In genomic region chr4:135516351-135517316, GRCm38 (mm10) we compare ENCODE assay signal across 9 mouse cellular contexts. TPM values are rescaled to one million over a fixed set of nuclear protein-coding genes. Genes with fewer than 3 reads are reported as not detected.
DNase-seq lines count a peak whose midpoint lies in the region; ATAC-seq and TF ChIP-seq lines count a peak whose summit lies in the region.
"Had no signal": no experiment of that assay in that cellular context is flagged by ENCODE, and none has a peak within 500 bp of the region (broad histone marks: within the 10 kb centered on the region; RNA-seq: fewer than 3 reads in every experiment).

No protein-coding gene starts in this region.

- WGBS in heart, embryonic 10.5 days: 50% methylated on average over 15 of the region's 15 CpGs
- WGBS in liver, embryonic 16.5 days (ENCODE audit: insufficient replicate concordance): 37% methylated on average over 15 of the region's 15 CpGs

- H3K36me3 ChIP-seq in heart, embryonic 10.5 days: no peaks in the 10 kb centered on the region
- no peaks in the 10 kb centered on the region for H3K36me3 ChIP-seq in liver, embryonic 16.5 days (ENCODE audit: control insufficient read depth, insufficient read depth)

- DNase-seq in left cerebral cortex, adult 2 months (ENCODE audit: extremely low spot score in 1 of 2, low spot score in 2 of 2): peak in 1 of 2 experiments; percentile 35
- no peak for DNase-seq in left cerebral cortex, postnatal 10 days (ENCODE audit: extremely low spot score in 1 of 2, low spot score in 2 of 2)
- peak; percentile 30 for DNase-seq in Muller cell, postnatal 12 days (ENCODE audit: inconsistent ontology term)
- peak; percentile 52 for DNase-seq in c-Kit-positive CD71-positive TER-119-positive erythroid progenitor cells, embryonic 14.5 days (ENCODE audit: low spot score)
- DNase-seq in heart, embryonic 10.5 days (ENCODE audit: low spot score): peak; percentile 61
- DNase-seq in skeletal muscle tissue, adult 2 months (ENCODE audit: low read depth, low spot score): peak; percentile 37
- no peak for DNase-seq in urinary bladder, adult 2 months (ENCODE audit: low spot score)

- no peak overlapping the region for H3K27ac ChIP-seq in left cerebral cortex, adult 2 months
- H3K27ac ChIP-seq in heart, embryonic 10.5 days: no peak overlapping the region
- no peak overlapping the region for H3K27ac ChIP-seq in liver, embryonic 16.5 days (ENCODE audit: low read length)

- peak; percentile 65 for ATAC-seq in liver, embryonic 16.5 days (ENCODE audit: low read depth)

- no peaks in the 10 kb centered on the region for H3K9me3 ChIP-seq in heart, embryonic 10.5 days
- H3K9me3 ChIP-seq in liver, embryonic 16.5 days (replicated peaks; ENCODE audit: control insufficient read depth, low read length): no peaks in the 10 kb centered on the region

- no peak overlapping the region for H3K9ac ChIP-seq in liver, embryonic 16.5 days (ENCODE audit: low read depth, low read length)

- no peak overlapping the region for H3K4me3 ChIP-seq in left cerebral cortex, adult 2 months
- H3K4me3 ChIP-seq in heart, embryonic 10.5 days: no peak overlapping the region
- no peak overlapping the region for H3K4me3 ChIP-seq in liver, embryonic 16.5 days (ENCODE audit: low read depth, low read length)

- H3K27me3 ChIP-seq in heart, embryonic 10.5 days (ENCODE audit: insufficient read depth, poor library complexity, severe bottlenecking): peaks cover 24% of the 10 kb centered on the region; the same call in 1 of the 2 replicates
- no peaks in the 10 kb centered on the region for H3K27me3 ChIP-seq in liver, embryonic 16.5 days (ENCODE audit: control insufficient read depth, insufficient read depth, low read depth, low read length)

- H3K4me1 ChIP-seq in heart, embryonic 10.5 days: peaks cover 12% of the 10 kb centered on the region; the same call in 1 of the 2 replicates
- H3K4me1 ChIP-seq in liver, embryonic 16.5 days (ENCODE audit: control insufficient read depth, low read depth, low read length): no peaks in the 10 kb centered on the region; the same call in none of the 2 replicates

- no peak overlapping the region for H3K4me2 ChIP-seq in liver, embryonic 16.5 days (ENCODE audit: low read depth, low read length)

- intact Hi-C loops in left cerebral cortex, adult 2 months (cut with DNase I): loop anchor here (1.0 kb wide), 1 partner anchor 151 kb away; no protein-coding TSS in a partner anchor
- intact Hi-C loops in left cerebral cortex, postnatal 10 days (cut with DNase I): no loop called here

- TF ChIP-seq CTCF in left cerebral cortex, adult 2 months (IDR thresholded peaks at IDR 0.05): peak; percentile 72

RNA-seq across cellular contexts. Expression of gene Nipal3, which starts 21.8 kb away (rescaled TPM):
- 10 to 100 TPM; 93.9 to 94.9 TPM for total RNA-seq in left cerebral cortex, adult 2 months (2021)
- total RNA-seq in left cerebral cortex, postnatal 10 days (2021): 10 to 100 TPM; 90.9 to 96.8 TPM
- 2.0 and 3.1 TPM in 2 replicates for polyA plus RNA-seq in heart, embryonic 10.5 days (2016; fragmentation: Nextera tagmentation; extraction: Ambion mirVana)
- 2.7 and 3.2 TPM in 2 replicates for polyA plus RNA-seq in liver, embryonic 16.5 days (2015; fragmentation: Nextera tagmentation; extraction: Ambion mirVana)
- 26.9 and 40.9 TPM in 2 replicates for polyA plus RNA-seq in urinary bladder, adult 2 months (2012; rRNA removed)

RNA-seq across cellular contexts. Expression of gene Stpg1, which starts 22.0 kb away (rescaled TPM):
- 1 to 10 TPM in 1 of 2 experiments, under 1 TPM in 1; 0.57 to 1.7 TPM for total RNA-seq in left cerebral cortex, adult 2 months (2021)
- 1 to 10 TPM in 1 of 2 experiments, under 1 TPM in 1; 0.81 to 1.3 TPM for total RNA-seq in left cerebral cortex, postnatal 10 days (2021)
- 0.11 and 0.23 TPM in 2 replicates for polyA plus RNA-seq in heart, embryonic 10.5 days (2016; fragmentation: Nextera tagmentation; extraction: Ambion mirVana)
- polyA plus RNA-seq in liver, embryonic 16.5 days (2015; fragmentation: Nextera tagmentation; extraction: Ambion mirVana): not detected in 2 replicates
- polyA plus RNA-seq in urinary bladder, adult 2 months (2012; rRNA removed): 1.3 and 1.4 TPM in 2 replicates
- total RNA-seq: hematopoietic stem cell, adult 5-6 weeks had no signal

RNA-seq across cellular contexts. Expression of gene Grhl3, which starts 56.8 kb away (rescaled TPM):
- 1 to 10 TPM in 1 of 2 experiments, under 1 TPM in 1; 0.86 to 1.5 TPM for total RNA-seq in left cerebral cortex, adult 2 months (2021)
- total RNA-seq in left cerebral cortex, postnatal 10 days (2021): under 1 TPM; 0.36 to 0.62 TPM
- 4.3 and 14.1 TPM in 2 replicates for polyA plus RNA-seq in heart, embryonic 10.5 days (2016; fragmentation: Nextera tagmentation; extraction: Ambion mirVana)
- polyA plus RNA-seq in liver, embryonic 16.5 days (2015; fragmentation: Nextera tagmentation; extraction: Ambion mirVana): 0.37 and 0.61 TPM in 2 replicates
- polyA plus RNA-seq in urinary bladder, adult 2 months (2012; rRNA removed): 63.4 and 78.8 TPM in 2 replicates
- total RNA-seq: hematopoietic stem cell, adult 5-6 weeks had no signal

Comparison
In these comparisons a context has a peak if more than half of its experiments do, and no peak if none do; other contexts are left out.
1. DNase-seq: peak in Muller cell, postnatal 12 days (single experiment), c-Kit-positive CD71-positive TER-119-positive erythroid progenitor cells, embryonic 14.5 days (single experiment), heart, embryonic 10.5 days (single experiment) and skeletal muscle tissue, adult 2 months (single experiment); none in left cerebral cortex, postnatal 10 days (0 of 2) and urinary bladder, adult 2 months (single experiment).